Mouse (Mus musculus): Measurements from ENCODE around the gene Ccdc57. TPM values are rescaled to one million over a fixed set of nuclear protein-coding genes. Genes with fewer than 3 reads are reported as not detected.
A peak's percentile ranks its signal among the peaks of the same experiment; 100 is the strongest.

The Ccdc57 gene
- polyA plus RNA-seq, 1 experiment from 2014 or later, result 4.8 TPM

DNA sequence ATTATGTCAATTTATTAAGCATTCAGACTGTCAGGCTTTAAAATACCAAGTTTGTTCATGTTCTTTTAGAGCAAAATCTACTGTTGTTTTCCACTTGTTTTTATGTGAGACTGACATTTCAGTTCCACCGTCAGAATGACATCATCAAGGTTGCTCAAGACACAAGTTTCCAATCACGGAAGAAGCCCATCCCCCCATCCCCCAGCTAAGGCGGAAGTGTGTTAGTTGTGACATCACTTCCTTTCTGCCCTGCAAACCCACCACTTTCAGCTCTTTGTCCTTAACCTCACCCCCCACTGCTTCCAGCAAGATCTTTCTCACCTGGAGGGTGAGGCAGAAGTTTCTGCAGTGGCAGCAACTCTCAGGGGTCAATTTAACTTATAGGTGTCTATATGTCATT is 16.2 kb downstream of the Ccdc57 start:
- Histone ChIP-seq H3K4me1 (ENCODE audit: control insufficient read depth in 2 of 2, insufficient read depth in 2 of 2, low read length in 2 of 2) (no peaks in the 10 kb centered on the region), H3K4me2 (ENCODE audit: low read length) (no peak overlapping the region), H3K4me3 (ENCODE audit: control insufficient read depth in 1 of 2, insufficient read depth in 1 of 2, low read depth in 1 of 2, low read length in 2 of 2) (no peak overlapping the region), H3K27ac (replicated peaks in 1 of 2; ENCODE audit: control insufficient read depth in 1 of 2, insufficient read depth in 1 of 2, low read depth in 2 of 2, low read length in 2 of 2) (no peak overlapping the region), H3K9ac (ENCODE audit: low read length) (no peak overlapping the region), H3K9me3 (ENCODE audit: control insufficient read depth, low read length) (no peaks in the 10 kb centered on the region), H3K36me3 (ENCODE audit: control insufficient read depth, insufficient read depth, low read length) (peaks cover 38% of the 10 kb centered on the region), H3K27me3 (ENCODE audit: control insufficient read depth, insufficient read depth, low read length) (no peaks in the 10 kb centered on the region)
- no peak for ATAC-seq (ENCODE audit: insufficient number of reproducible peaks, insufficient read depth, low FRiP score, low read depth)
- WGBS, result 53% methylated on average over 3 of the region's 3 CpGs

- Histone ChIP-seq H3K27ac (replicated peaks in 1 of 2; ENCODE audit: control insufficient read depth in 1 of 2, insufficient read depth in 1 of 2, low read depth in 2 of 2, low read length in 2 of 2) (no peak overlapping the region), H3K27me3 (ENCODE audit: control insufficient read depth, insufficient read depth, low read length) (no peaks in the 10 kb centered on the region), H3K4me3 (ENCODE audit: control insufficient read depth in 1 of 2, insufficient read depth in 1 of 2, low read depth in 1 of 2, low read length in 2 of 2) (no peak overlapping the region), H3K9me3 (ENCODE audit: control insufficient read depth, low read length) (no peaks in the 10 kb centered on the region), H3K4me1 (ENCODE audit: control insufficient read depth in 2 of 2, insufficient read depth in 2 of 2, low read length in 2 of 2) (no peaks in the 10 kb centered on the region), H3K4me2 (ENCODE audit: low read length) (no peak overlapping the region), H3K9ac (ENCODE audit: low read length) (no peak overlapping the region), H3K36me3 (ENCODE audit: control insufficient read depth, insufficient read depth, low read length) (peaks cover 20% of the 10 kb centered on the region)
- 94% methylated on average over 4 of the region's 4 CpGs for WGBS
- ATAC-seq (ENCODE audit: insufficient number of reproducible peaks, insufficient read depth, low FRiP score, low read depth), result no peak
These were observed 18.9 kb downstream of the Ccdc57 start for GRCm38 (mm10) chr11:120913796-120914195.

DNA sequence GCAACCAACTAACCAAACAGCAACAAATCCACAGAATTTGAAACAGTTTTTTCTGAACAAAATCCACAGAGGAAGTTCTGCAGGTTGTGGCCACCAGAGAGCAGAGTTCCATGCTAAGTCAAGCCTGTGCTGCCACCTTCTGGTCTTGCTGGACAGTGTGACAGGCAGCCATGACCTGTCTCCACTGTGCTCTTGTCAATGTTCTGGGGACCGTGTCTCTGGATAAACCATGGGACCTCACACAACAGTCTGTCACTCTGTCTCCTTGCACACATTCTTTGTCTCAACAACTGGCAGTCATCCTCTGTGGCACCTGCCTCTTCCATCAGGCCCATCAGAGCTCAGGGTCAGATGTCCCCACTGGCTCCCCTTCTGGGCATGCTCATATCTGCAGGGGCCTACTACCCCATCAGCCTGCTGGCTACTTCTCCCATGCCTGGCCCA is 27.2 kb downstream of the Ccdc57 start:
- H3K9ac ChIP-seq (ENCODE audit: low read length), result no peak overlapping the region
- no peak overlapping the region for H3K27ac ChIP-seq (replicated peaks in 1 of 2; ENCODE audit: control insufficient read depth in 1 of 2, insufficient read depth in 1 of 2, low read depth in 2 of 2, low read length in 2 of 2)
- no peak overlapping the region for H3K4me2 ChIP-seq (ENCODE audit: low read length)
- H3K9me3 ChIP-seq (ENCODE audit: control insufficient read depth, low read length), result no peaks in the 10 kb centered on the region
- H3K36me3 ChIP-seq (ENCODE audit: control insufficient read depth, insufficient read depth, low read length), result no peaks in the 10 kb centered on the region
- ATAC-seq (ENCODE audit: insufficient number of reproducible peaks, insufficient read depth, low FRiP score, low read depth), result peak; percentile 68; the same call in 1 of the 2 replicates
- H3K4me3 ChIP-seq (ENCODE audit: control insufficient read depth in 1 of 2, insufficient read depth in 1 of 2, low read depth in 1 of 2, low read length in 2 of 2), result no peak overlapping the region
- WGBS, result 4% methylated on average over 1 of the region's 1 CpGs
- no peaks in the 10 kb centered on the region for H3K27me3 ChIP-seq (ENCODE audit: control insufficient read depth, insufficient read depth, low read length)
- H3K4me1 ChIP-seq (ENCODE audit: control insufficient read depth in 2 of 2, insufficient read depth in 2 of 2, low read length in 2 of 2), result peaks cover 0 to 5% of the 10 kb centered on the region in 2 experiments; a peak in 2 of 4 replicates

DNA sequence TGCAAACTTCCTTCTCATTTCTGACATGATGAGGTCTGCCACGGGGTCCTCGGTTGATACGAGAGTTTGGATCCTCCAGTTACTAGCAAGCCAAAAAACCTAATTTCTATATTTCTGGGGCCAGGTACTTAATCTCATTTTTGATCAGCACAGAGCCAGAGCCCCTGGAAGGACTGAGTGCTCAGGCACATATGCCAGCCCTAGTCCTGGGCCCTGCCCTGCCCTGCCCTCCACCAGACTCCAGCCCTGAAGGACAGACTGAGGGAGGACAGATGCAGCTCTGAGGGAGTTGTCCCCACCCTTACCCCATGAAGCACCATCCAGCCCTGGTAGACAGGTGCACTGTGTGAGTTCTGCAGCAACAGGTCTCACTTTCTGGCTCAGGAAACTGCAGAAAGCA is 28.1 kb downstream of the Ccdc57 start:
- H3K9me3 ChIP-seq (ENCODE audit: control insufficient read depth, low read length), result no peaks in the 10 kb centered on the region
- H3K4me1 ChIP-seq (ENCODE audit: control insufficient read depth in 2 of 2, insufficient read depth in 2 of 2, low read length in 2 of 2), result peaks cover 0 to 5% of the 10 kb centered on the region in 2 experiments; a peak in 2 of 4 replicates
- no peak overlapping the region for H3K4me3 ChIP-seq (ENCODE audit: control insufficient read depth in 1 of 2, insufficient read depth in 1 of 2, low read depth in 1 of 2, low read length in 2 of 2)
- no peaks in the 10 kb centered on the region for H3K27me3 ChIP-seq (ENCODE audit: control insufficient read depth, insufficient read depth, low read length)
- 94% methylated on average over 3 of the region's 3 CpGs for WGBS
- H3K27ac ChIP-seq (replicated peaks in 1 of 2; ENCODE audit: control insufficient read depth in 1 of 2, insufficient read depth in 1 of 2, low read depth in 2 of 2, low read length in 2 of 2), result no peak overlapping the region
- no peak overlapping the region for H3K4me2 ChIP-seq (ENCODE audit: low read length)
- ATAC-seq (ENCODE audit: insufficient number of reproducible peaks, insufficient read depth, low FRiP score, low read depth), result no peak
- H3K36me3 ChIP-seq (ENCODE audit: control insufficient read depth, insufficient read depth, low read length), result no peaks in the 10 kb centered on the region
- no peak overlapping the region for H3K9ac ChIP-seq (ENCODE audit: low read length)

GRCm38 (mm10) chr11:120903159-120903850 is 29.4 kb downstream of the Ccdc57 start:
- WGBS, result 72% methylated on average over 24 of the region's 24 CpGs
- Histone ChIP-seq H3K4me1 (ENCODE audit: control insufficient read depth in 2 of 2, insufficient read depth in 2 of 2, low read length in 2 of 2) (peaks cover 0 to 5% of the 10 kb centered on the region in 2 experiments; a peak in 2 of 4 replicates), H3K27me3 (ENCODE audit: control insufficient read depth, insufficient read depth, low read length) (no peaks in the 10 kb centered on the region), H3K4me2 (ENCODE audit: low read length) (no peak overlapping the region), H3K9ac (ENCODE audit: low read length) (no peak overlapping the region), H3K36me3 (ENCODE audit: control insufficient read depth, insufficient read depth, low read length) (no peaks in the 10 kb centered on the region), H3K27ac (replicated peaks in 1 of 2; ENCODE audit: control insufficient read depth in 1 of 2, insufficient read depth in 1 of 2, low read depth in 2 of 2, low read length in 2 of 2) (no peak overlapping the region), H3K9me3 (ENCODE audit: control insufficient read depth, low read length) (no peaks in the 10 kb centered on the region), H3K4me3 (ENCODE audit: control insufficient read depth in 1 of 2, insufficient read depth in 1 of 2, low read depth in 1 of 2, low read length in 2 of 2) (no peak overlapping the region)
- ATAC-seq (ENCODE audit: insufficient number of reproducible peaks, insufficient read depth, low FRiP score, low read depth), result no peak

DNA sequence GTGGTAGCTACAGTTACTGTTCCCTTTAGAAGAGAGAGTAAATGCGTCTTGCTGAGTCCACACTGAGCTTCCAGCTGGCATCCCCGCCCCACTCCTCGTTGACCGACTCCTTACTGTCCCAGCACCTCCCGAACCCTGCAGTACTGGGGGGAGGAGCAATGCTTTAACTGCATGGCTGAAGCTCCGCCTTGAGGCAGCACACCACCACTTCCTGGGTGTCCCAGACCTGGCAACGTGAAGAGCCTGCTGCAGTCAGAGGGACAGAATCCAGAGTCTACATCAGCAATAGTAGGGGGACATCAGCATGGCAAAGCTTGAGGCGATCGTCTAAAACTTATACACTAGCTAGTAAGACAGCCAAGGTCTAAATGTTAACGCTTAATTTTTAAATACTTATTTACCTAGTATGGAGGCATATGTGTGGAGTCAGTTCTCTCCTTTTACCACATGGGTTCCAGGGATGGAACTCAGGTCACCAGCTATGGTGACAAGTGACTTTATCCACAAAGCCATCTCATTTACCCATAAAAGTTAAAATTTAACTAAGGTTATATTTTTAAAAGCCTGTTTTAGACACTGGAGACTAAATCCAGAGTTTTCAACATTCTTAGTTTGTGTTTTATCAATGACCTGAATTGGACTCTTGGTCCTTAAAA is 30.1 kb downstream of the Ccdc57 start:
- Histone ChIP-seq H3K27me3 (ENCODE audit: control insufficient read depth, insufficient read depth, low read length) (no peaks in the 10 kb centered on the region), H3K4me1 (ENCODE audit: control insufficient read depth in 2 of 2, insufficient read depth in 2 of 2, low read length in 2 of 2) (peaks cover 0 to 5% of the 10 kb centered on the region in 2 experiments; a peak in 2 of 4 replicates), H3K4me3 (ENCODE audit: control insufficient read depth in 1 of 2, insufficient read depth in 1 of 2, low read depth in 1 of 2, low read length in 2 of 2) (no peak overlapping the region), H3K9ac (ENCODE audit: low read length) (no peak overlapping the region), H3K36me3 (ENCODE audit: control insufficient read depth, insufficient read depth, low read length) (peaks cover 2% of the 10 kb centered on the region; the same call in 1 of the 2 replicates), H3K27ac (replicated peaks in 1 of 2; ENCODE audit: control insufficient read depth in 1 of 2, insufficient read depth in 1 of 2, low read depth in 2 of 2, low read length in 2 of 2) (no peak overlapping the region), H3K4me2 (ENCODE audit: low read length) (no peak overlapping the region), H3K9me3 (ENCODE audit: control insufficient read depth, low read length) (no peaks in the 10 kb centered on the region)
- 51% methylated on average over 10 of the region's 10 CpGs for WGBS
- no peak for ATAC-seq (ENCODE audit: insufficient number of reproducible peaks, insufficient read depth, low FRiP score, low read depth)

DNA sequence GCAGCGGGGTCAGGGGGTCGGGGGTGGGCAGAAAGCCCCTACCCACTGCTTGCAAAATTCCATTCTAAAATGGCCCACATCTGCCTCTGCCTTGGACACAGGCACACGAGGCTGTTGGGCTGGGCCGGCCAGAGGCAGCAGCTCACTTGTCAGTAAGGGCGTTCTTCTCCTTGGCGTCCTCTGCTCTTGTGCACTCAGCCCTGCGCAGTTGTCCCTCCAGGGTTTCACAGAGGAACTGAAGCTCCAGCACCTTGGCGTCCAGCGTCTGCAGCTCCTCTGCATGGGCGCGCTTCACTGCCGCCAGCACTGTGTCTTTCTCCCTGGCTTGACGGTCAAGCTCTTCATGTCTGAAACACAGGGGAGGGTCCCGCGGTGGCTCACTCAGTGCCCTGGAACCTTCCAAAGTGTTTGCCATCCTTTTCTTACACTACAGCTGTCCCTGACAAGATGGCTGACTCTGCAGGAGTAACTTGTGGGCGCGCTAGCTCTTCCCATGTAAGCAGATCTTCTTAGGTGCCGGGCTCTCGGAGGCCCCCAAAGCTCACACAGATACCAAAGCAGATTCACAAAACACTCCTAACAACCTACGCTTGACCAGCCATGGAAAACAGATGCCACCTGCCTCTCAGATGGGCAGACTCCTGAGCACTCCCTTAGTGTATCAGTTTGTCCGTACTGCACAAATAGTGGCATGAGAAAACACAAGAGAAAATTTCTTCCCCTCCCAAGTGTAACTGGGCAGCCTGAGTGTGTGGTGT is 30.8 kb downstream of the Ccdc57 start:
- H3K27me3 ChIP-seq (ENCODE audit: control insufficient read depth, insufficient read depth, low read length), result no peaks in the 10 kb centered on the region
- no peak overlapping the region for H3K4me2 ChIP-seq (ENCODE audit: low read length)
- H3K9me3 ChIP-seq (ENCODE audit: control insufficient read depth, low read length), result no peaks in the 10 kb centered on the region
- no peak for ATAC-seq (ENCODE audit: insufficient number of reproducible peaks, insufficient read depth, low FRiP score, low read depth)
- H3K4me3 ChIP-seq (ENCODE audit: control insufficient read depth in 1 of 2, insufficient read depth in 1 of 2, low read depth in 1 of 2, low read length in 2 of 2), result no peak overlapping the region
- WGBS, result 82% methylated on average over 21 of the region's 21 CpGs
- H3K4me1 ChIP-seq (ENCODE audit: control insufficient read depth in 2 of 2, insufficient read depth in 2 of 2, low read length in 2 of 2), result peaks cover 0 to 5% of the 10 kb centered on the region in 2 experiments; a peak in 2 of 4 replicates
- H3K27ac ChIP-seq (replicated peaks in 1 of 2; ENCODE audit: control insufficient read depth in 1 of 2, insufficient read depth in 1 of 2, low read depth in 2 of 2, low read length in 2 of 2), result no peak overlapping the region
- peaks cover 5% of the 10 kb centered on the region; the same call in 1 of the 2 replicates for H3K36me3 ChIP-seq (ENCODE audit: control insufficient read depth, insufficient read depth, low read length)
- no peak overlapping the region for H3K9ac ChIP-seq (ENCODE audit: low read length)
